Mouse (Mus musculus) neural tube, embryonic 14.5 days (tissue): ENCODE data around the gene Tmpo. TPM values are rescaled to one million over a fixed set of nuclear protein-coding genes. Genes with fewer than 3 reads are reported as not detected.

Source experiments
- ATAC-seq: fragments of 200-750 bp; cut with Nextera tagmentation; 2 replicates; pipeline ENCODE4 v1.8.0; 2017; ENCODE audit warnings: low read depth, mild to moderate bottlenecking, moderate TSS enrichment, moderate library complexity
- H3K27ac ChIP-seq: fragments of 300-500 bp; sonication (generic); 2 replicates; pipeline ENCODE4 v1.5.1; 2014; ENCODE audit warnings: low read depth, mild to moderate bottlenecking, control low read depth, low read length, moderate library complexity, mixed read lengths
- H3K27me3 ChIP-seq: fragments of 300-500 bp; sonication (generic); 2 replicates; pipeline ENCODE4 v1.6.1; 2014; ENCODE audit warnings: low read length; ENCODE audit not compliant: control insufficient read depth, insufficient read depth
- H3K36me3 ChIP-seq: fragments of 300-500 bp; sonication (generic); 2 replicates; pipeline ENCODE4 v1.6.1; 2014; ENCODE audit warnings: low read length, mixed read lengths; ENCODE audit not compliant: control insufficient read depth, insufficient read depth
- H3K4me1 ChIP-seq: fragments of 300-500 bp; sonication (generic); 2 replicates; pipeline ENCODE4 v1.6.1; 2014; ENCODE audit warnings: low read length; ENCODE audit not compliant: control insufficient read depth, insufficient read depth
- H3K4me2 ChIP-seq: fragments of 300-500 bp; sonication (generic); 2 replicates; pipeline ENCODE4 v1.6.1; 2014; ENCODE audit warnings: mild to moderate bottlenecking, low read depth, low read length, control low read depth
- H3K4me3 ChIP-seq: fragments of 300-500 bp; sonication (generic); 2 replicates; pipeline ENCODE4 v1.5.1; 2014; ENCODE audit warnings: low read depth, low read length, control low read depth, mixed read lengths
- H3K9ac ChIP-seq: fragments of 300-500 bp; sonication (generic); replicated peaks from 2 replicates; pipeline ENCODE4 v1.6.1; 2014; ENCODE audit warnings: low read depth, mild to moderate bottlenecking, control low read depth, low read length, mixed read lengths
- H3K9me3 ChIP-seq: fragments of 300-500 bp; sonication (generic); 2 replicates; pipeline ENCODE4 v1.6.1; 2016; ENCODE audit warnings: low read length; ENCODE audit not compliant: control insufficient read depth
- WGBS: fragments of 180-500 bp; shearing (Covaris S2); extraction: QIAGEN DNeasy Blood & Tissue Kit; methylation state at CpG from one replicate; pipeline ENCODE4 v1.1.7; 2014; 5-methylcytosine and 5-hydroxymethylcytosine counted together
- polyA plus RNA-seq: library from polyadenylated mRNA; unstranded; fragments of >200 nt; fragmentation: Nextera tagmentation; extraction: Ambion mirVana; gene quantifications from 2 replicates; pipeline ENCODE4 v1.2.1, GENCODE M21; 2014

Tmpo gene
- polyA plus RNA-seq, 1 experiment from 2014 or later, result 96.1 TPM

DNA sequence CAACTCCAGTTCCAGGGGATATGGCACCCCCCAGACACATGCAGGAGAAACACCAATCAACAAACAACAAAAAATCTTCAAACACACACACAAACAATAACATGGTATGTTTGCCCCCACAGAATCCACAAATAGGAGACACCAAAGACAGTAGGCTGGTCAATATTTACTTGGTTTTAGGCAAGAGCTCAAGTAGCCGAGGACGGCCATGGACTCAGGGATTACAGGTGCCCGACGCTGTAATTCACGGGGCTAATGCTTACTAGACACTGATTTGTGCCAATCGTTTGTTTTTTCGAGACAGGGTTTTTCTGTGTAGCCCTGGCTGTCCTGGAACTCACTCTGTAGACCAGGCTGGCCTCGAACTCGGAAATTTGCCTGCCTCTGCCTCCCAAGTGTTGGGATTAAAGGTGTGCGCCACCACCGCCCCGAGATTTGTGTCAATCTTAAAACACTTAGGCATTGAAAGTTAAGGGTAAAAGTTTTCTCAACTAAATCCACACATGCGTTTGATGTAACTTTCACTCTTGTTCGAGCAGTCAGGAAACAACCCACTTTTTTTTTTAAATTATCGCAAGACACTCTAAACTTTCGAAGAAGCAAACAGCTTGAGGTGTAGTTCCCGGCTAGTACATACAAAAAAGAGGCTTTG, 11.6 kb downstream of the Tmpo start:
- H3K9ac ChIP-seq, result no peak overlapping the region
- H3K4me3 ChIP-seq, result peak overlapping the region; percentile 97
- H3K36me3 ChIP-seq, result peaks cover 3% of the 10 kb centered on the region; the same call in 1 of the 2 replicates
- H3K4me2 ChIP-seq, result peak overlapping the region; percentile 57
- H3K27ac ChIP-seq, result no peak overlapping the region
- H3K4me1 ChIP-seq, result peaks cover 21% of the 10 kb centered on the region
- no peaks in the 10 kb centered on the region for H3K27me3 ChIP-seq
- 43% methylated on average over 17 of the region's 17 CpGs for WGBS
- no peak for ATAC-seq
- H3K9me3 ChIP-seq, result no peaks in the 10 kb centered on the region

DNA sequence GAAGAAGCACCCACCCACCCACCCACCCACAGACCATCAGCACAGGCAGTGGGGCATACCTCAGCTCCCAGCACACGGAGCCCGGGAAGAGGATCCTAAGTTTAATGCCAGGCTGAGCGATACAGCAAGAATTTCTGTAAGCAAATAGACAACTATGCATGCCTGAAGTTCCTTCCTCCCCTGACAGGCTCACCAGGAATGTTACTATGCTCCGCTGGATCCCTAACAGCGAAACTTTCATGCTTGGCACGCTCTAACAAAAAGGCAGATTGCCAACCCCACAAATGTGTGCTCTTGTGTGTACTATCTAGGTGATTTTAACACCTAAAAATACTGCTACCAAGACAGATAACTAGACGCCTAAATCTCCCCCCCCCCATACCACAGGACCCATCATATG, 13.8 kb downstream of the Tmpo start:
- 59% methylated on average over 7 of the region's 7 CpGs for WGBS
- peaks cover 21% of the 10 kb centered on the region for H3K4me1 ChIP-seq
- H3K36me3 ChIP-seq, result peaks cover 22% of the 10 kb centered on the region
- no peak overlapping the region for H3K9ac ChIP-seq
- no peak for ATAC-seq
- no peak overlapping the region for H3K4me3 ChIP-seq
- H3K4me2 ChIP-seq, result no peak overlapping the region
- H3K27ac ChIP-seq, result no peak overlapping the region
- no peaks in the 10 kb centered on the region for H3K9me3 ChIP-seq
- no peaks in the 10 kb centered on the region for H3K27me3 ChIP-seq

GRCm38 (mm10) chr10:91166890-91167289, 14.2 kb downstream of the Tmpo start:
- Histone ChIP-seq H3K36me3 (peaks cover 27% of the 10 kb centered on the region), H3K9me3 (no peaks in the 10 kb centered on the region), H3K27me3 (no peaks in the 10 kb centered on the region), H3K4me1 (peaks cover 21% of the 10 kb centered on the region), H3K4me3 (no peak overlapping the region), H3K9ac (no peak overlapping the region), H3K4me2 (no peak overlapping the region), H3K27ac (no peak overlapping the region)
- no peak for ATAC-seq
- 61% methylated on average over 5 of the region's 5 CpGs for WGBS

GRCm38 (mm10) chr10:91165850-91166249, 15.3 kb downstream of the Tmpo start:
- Histone ChIP-seq H3K9me3 (no peaks in the 10 kb centered on the region), H3K9ac (no peak overlapping the region), H3K27ac (no peak overlapping the region), H3K27me3 (no peaks in the 10 kb centered on the region), H3K4me1 (peaks cover 21% of the 10 kb centered on the region), H3K4me3 (no peak overlapping the region), H3K36me3 (peaks cover 37% of the 10 kb centered on the region), H3K4me2 (no peak overlapping the region)
- ATAC-seq, result no peak

- Histone ChIP-seq H3K9ac (no peak overlapping the region), H3K4me2 (no peak overlapping the region), H3K4me3 (no peak overlapping the region), H3K4me1 (peaks cover 19% of the 10 kb centered on the region), H3K36me3 (peaks cover 44% of the 10 kb centered on the region), H3K27ac (no peak overlapping the region), H3K9me3 (no peaks in the 10 kb centered on the region), H3K27me3 (no peaks in the 10 kb centered on the region)
- WGBS, result 81% methylated on average over 3 of the region's 3 CpGs
- no peak for ATAC-seq
Measured at GRCm38 (mm10) chr10:91164491-91164890, 16.6 kb downstream of the Tmpo start.

DNA sequence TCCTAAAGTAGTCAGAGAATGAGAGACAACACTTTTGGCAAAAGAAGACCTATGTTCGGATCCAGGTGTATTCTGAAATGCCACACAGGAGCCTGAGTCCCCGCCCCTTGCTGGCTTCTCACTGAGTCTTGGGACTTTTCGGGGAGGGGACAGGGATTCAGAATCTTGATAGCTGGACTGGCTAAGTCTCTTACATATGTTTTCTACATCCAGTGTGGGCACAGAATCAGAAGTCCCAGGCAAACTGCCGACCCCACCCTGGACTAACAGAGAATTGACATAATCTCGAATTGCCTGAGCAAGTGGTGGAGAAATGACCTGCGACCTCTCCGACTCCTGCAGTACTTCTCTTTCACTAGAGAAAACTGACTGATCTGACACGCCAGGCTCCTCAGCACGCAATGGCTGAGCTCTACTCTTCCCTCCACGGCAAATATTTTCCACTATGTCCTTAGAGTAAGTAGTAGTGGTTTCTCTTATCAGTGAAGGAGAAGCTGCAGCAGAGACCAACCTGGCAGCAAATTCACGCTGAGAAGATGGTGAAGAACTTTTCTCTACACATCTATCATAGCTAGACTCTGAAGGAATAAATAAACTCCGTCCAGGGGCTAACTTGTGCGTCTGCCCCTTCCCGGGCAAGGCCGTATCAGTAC, 18.5 kb downstream of the Tmpo start:
- Histone ChIP-seq H3K9me3 (no peaks in the 10 kb centered on the region), H3K4me3 (no peak overlapping the region), H3K27ac (no peak overlapping the region), H3K27me3 (no peaks in the 10 kb centered on the region), H3K4me2 (no peak overlapping the region), H3K36me3 (peaks cover 53% of the 10 kb centered on the region), H3K9ac (no peak overlapping the region), H3K4me1 (peaks cover 10% of the 10 kb centered on the region)
- 94% methylated on average over 15 of the region's 15 CpGs for WGBS
- no peak for ATAC-seq

- no peak overlapping the region for H3K27ac ChIP-seq
- H3K4me2 ChIP-seq, result no peak overlapping the region
- H3K4me1 ChIP-seq, result peaks cover 5% of the 10 kb centered on the region; the same call in 1 of the 2 replicates
- WGBS, result 95% methylated on average over 11 of the region's 11 CpGs
- H3K4me3 ChIP-seq, result no peak overlapping the region
- no peaks in the 10 kb centered on the region for H3K27me3 ChIP-seq
- H3K9ac ChIP-seq, result no peak overlapping the region
- ATAC-seq, result no peak
- H3K36me3 ChIP-seq, result peaks cover 56% of the 10 kb centered on the region
- H3K9me3 ChIP-seq, result no peaks in the 10 kb centered on the region
Measured at GRCm38 (mm10) chr10:91162077-91162476, 19.0 kb downstream of the Tmpo start.

DNA sequence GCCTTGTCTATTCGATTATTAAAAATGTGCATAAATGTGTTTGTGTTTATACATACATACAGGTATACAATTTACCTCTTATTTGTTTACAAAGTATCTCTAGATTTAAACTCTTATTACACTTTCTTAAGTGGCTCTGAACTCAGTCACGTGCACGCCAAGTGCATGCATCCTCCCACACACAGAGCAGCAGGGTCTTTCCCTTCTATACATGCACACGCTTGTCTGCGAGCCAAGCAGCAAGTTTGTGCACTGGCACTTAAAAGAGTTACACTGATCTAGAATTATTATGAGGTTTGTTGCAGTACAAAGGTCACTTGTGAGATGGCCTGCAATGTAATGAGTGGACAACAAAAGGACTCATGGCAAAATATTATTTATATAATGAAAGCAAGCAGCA, 20.1 kb downstream of the Tmpo start:
- H3K36me3 ChIP-seq, result peaks cover 56% of the 10 kb centered on the region
- 97% methylated on average over 5 of the region's 5 CpGs for WGBS
- no peak overlapping the region for H3K9ac ChIP-seq

DNA sequence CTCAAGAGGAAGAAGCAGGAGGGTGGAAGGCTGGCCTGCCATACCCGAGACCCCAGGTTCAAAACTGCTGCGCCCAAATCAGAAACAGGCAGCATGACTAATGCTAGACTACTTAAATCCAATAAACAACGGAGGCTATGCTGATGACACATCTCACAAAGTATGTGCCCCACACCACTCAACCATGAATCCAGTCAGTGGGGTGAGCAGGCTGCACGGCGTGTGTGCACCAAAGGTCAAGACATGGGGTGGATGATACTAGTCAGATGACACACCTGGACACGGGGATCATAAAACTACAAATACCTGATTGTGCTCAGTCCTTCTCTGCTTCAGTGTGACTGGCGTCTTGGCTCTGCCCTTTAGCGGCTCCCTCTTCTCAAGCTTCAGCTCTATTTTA, 22.7 kb downstream of the Tmpo start:
- 90% methylated on average over 8 of the region's 8 CpGs for WGBS
- Histone ChIP-seq H3K4me1 (no peaks in the 10 kb centered on the region), H3K9me3 (no peaks in the 10 kb centered on the region), H3K27ac (no peak overlapping the region), H3K27me3 (no peaks in the 10 kb centered on the region), H3K4me3 (no peak overlapping the region), H3K36me3 (peaks cover 58% of the 10 kb centered on the region), H3K9ac (no peak overlapping the region), H3K4me2 (no peak overlapping the region)
- no peak for ATAC-seq

More for the DNA sequence above, 20.1 kb downstream of the Tmpo start:
- Histone ChIP-seq H3K9me3 (no peaks in the 10 kb centered on the region), H3K27ac (no peak overlapping the region), H3K4me2 (no peak overlapping the region), H3K4me3 (no peak overlapping the region), H3K27me3 (no peaks in the 10 kb centered on the region), H3K4me1 (no peaks in the 10 kb centered on the region)
- no peak for ATAC-seq
